Mouse (Mus musculus) heart, adult 2 months (tissue): ENCODE data around the gene Hspa2. TPM values are rescaled to one million over a fixed set of nuclear protein-coding genes. Genes with fewer than 3 reads are reported as not detected.

Source experiments
- DNase-seq, 2 experiments: peaks; one replicate each; pipeline ENCODE4 v3.0.0; 2021
- H3K27ac ChIP-seq: fragments of 200-600 bp; 2 replicates; pipeline ENCODE4 v1.8.1; 2022
- H3K27me3 ChIP-seq: fragments of 200-500 bp; 2 replicates; pipeline ENCODE4 v1.6.1; 2012; ENCODE audit warnings: mild to moderate bottlenecking, low read length, inconsistent platforms, mixed read lengths; ENCODE audit not compliant: control insufficient read depth, insufficient read depth
- H3K36me3 ChIP-seq: fragments of 200-500 bp; 2 replicates; pipeline ENCODE4 v1.6.1; 2012; ENCODE audit warnings: low read length, inconsistent platforms; ENCODE audit not compliant: control insufficient read depth, insufficient read depth
- H3K4me1 ChIP-seq: fragments of 200-500 bp; 2 replicates; pipeline ENCODE4 v1.6.1; 2011; ENCODE audit warnings: low read length; ENCODE audit not compliant: control insufficient read depth, insufficient read depth
- H3K4me3 ChIP-seq: fragments of 200-600 bp; 2 replicates; pipeline ENCODE4 v1.8.1; 2022
- H3K79me2 ChIP-seq: fragments of 200-500 bp; replicated peaks from 2 replicates; pipeline ENCODE4 v1.6.1; 2012; ENCODE audit warnings: mild to moderate bottlenecking, inconsistent platforms, low read length, moderate library complexity, mixed read lengths; ENCODE audit not compliant: control insufficient read depth, insufficient read depth
- H3K9ac ChIP-seq: fragments of 200-500 bp; 2 replicates; pipeline ENCODE4 v1.6.1; 2012; ENCODE audit warnings: low read depth, mild to moderate bottlenecking, control low read depth, inconsistent platforms, low read length, mixed read lengths
- CTCF ChIP-seq: fragments of 200-600 bp; IDR thresholded peaks from 2 replicates; pipeline ENCODE4 v1.8.1; 2022; ENCODE audit warnings: antibody characterized with exemption, mild to moderate bottlenecking, moderate library complexity
- EP300 ChIP-seq: fragments of 200-500 bp; IDR thresholded peaks from 2 replicates; pipeline ENCODE4 v1.6.1; 2011; ENCODE audit warnings: low read depth, low read length, control low read depth; ENCODE audit not compliant: insufficient read depth
- POLR2A ChIP-seq: fragments of 200-500 bp; IDR thresholded peaks from 2 replicates; pipeline ENCODE4 v1.6.1; 2011; ENCODE audit warnings: mild to moderate bottlenecking, low read depth, low read length, control low read depth; ENCODE audit not compliant: insufficient read depth
- WGBS: fragments of 180-500 bp; shearing (Covaris S2); methylation state at CpG from one replicate; pipeline ENCODE4 v1.1.7; 2018; 5-methylcytosine and 5-hydroxymethylcytosine counted together
- intact Hi-C: fragments of 180-260 bp; cut with DNase I; formaldehyde crosslinking; loops from one replicate; pipeline ENCODE4 v1.15.1; 2025
- polyA plus RNA-seq: library from polyadenylated mRNA; depleted of rRNA; stranded (reverse); fragments of >200 nt; gene quantifications from 2 replicates; pipeline ENCODE4 v1.2.3, GENCODE M21; 2012
- total RNA-seq, 2 experiments: library from RNA; stranded (reverse); gene quantifications; 2 replicates each; pipeline ENCODE4 v1.2.3; 2021

The Hspa2 gene
- total and polyA plus RNA-seq, 3 experiments, result 5.0 to 7.7 (median 5.1) TPM

DNA sequence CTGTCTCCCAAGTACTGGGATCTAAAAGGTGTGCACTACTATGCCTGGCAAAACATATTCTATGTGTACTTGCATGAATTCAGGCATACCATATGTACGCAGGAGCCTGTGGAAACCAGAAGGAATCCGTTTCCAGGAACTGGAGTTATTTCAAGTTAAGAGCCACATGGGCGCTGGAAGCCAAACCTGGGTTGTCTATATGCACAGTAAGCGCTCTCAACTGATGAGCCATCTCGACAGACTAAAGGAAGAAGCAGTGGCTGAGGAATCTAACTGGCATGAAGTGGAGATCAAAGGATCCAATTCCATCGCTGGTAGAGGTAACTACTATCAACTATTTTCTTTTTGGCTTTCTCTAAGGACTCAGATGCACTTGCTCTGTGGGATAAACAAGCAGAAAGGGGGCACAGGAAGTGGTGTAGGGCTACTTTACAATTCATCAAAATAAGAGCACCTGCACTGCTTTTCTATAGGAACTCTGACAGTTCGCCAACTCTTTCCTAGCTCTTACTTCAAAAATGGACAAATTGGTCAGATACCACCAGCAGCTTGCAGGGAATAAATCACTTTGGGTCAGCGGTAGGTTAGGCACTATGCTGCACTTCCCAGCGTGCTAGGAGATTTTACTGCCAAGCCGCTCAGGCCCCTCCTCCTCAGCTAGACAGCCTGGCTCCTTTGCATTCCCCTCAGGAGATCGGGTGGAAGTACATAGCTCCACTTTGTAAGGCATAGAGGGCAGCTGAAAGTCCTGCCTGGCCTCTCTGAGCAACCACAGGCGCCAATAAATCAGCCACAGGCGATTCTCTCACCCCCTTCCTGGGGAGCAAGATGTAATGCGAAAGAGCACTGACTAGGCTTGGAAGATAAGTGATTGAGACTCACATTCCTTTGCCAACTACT, 36.6 kb upstream of the Hspa2 start:
- peaks cover 11% of the 10 kb centered on the region for H3K4me1 ChIP-seq
- 0 out of 2 replicates have a peak overlapping the region, but pooled peaks have one; percentile 13 for H3K4me3 ChIP-seq
- peaks cover 1% of the 10 kb centered on the region; the same call in 1 of the 2 replicates for H3K79me2 ChIP-seq
- no peaks in the 10 kb centered on the region for H3K27me3 ChIP-seq
- no peak for TF ChIP-seq CTCF
- TF ChIP-seq POLR2A, result no peak
- no peak for TF ChIP-seq EP300
- no peak overlapping the region for H3K9ac ChIP-seq
- H3K36me3 ChIP-seq, result peaks cover 2% of the 10 kb centered on the region
- intact Hi-C loops, result no loop called here
- 34% methylated on average over 14 of the region's 14 CpGs for WGBS
- peak; percentile 41 to 46 for DNase-seq
- H3K27ac ChIP-seq, result peak overlapping the region; percentile 42; the same call in 1 of the 2 replicates

GRCm38 (mm10) chr12:76368201-76368789, 35.7 kb upstream of the Hspa2 start:
- no peak for DNase-seq
- Histone ChIP-seq H3K27me3 (no peaks in the 10 kb centered on the region), H3K4me3 (peak overlapping the region; percentile 65), H3K79me2 (peaks cover 1% of the 10 kb centered on the region; the same call in 1 of the 2 replicates), H3K9ac (peak overlapping the region; percentile 93), H3K4me1 (peaks cover 14% of the 10 kb centered on the region), H3K36me3 (peaks cover 2% of the 10 kb centered on the region), H3K27ac (peak overlapping the region; percentile 99; the same call in 1 of the 2 replicates)
- TF ChIP-seq EP300, result no peak
- TF ChIP-seq POLR2A, result no peak
- TF ChIP-seq CTCF, result no peak
- intact Hi-C loops, result no loop called here
- 25% methylated on average over 9 of the region's 9 CpGs for WGBS

DNA sequence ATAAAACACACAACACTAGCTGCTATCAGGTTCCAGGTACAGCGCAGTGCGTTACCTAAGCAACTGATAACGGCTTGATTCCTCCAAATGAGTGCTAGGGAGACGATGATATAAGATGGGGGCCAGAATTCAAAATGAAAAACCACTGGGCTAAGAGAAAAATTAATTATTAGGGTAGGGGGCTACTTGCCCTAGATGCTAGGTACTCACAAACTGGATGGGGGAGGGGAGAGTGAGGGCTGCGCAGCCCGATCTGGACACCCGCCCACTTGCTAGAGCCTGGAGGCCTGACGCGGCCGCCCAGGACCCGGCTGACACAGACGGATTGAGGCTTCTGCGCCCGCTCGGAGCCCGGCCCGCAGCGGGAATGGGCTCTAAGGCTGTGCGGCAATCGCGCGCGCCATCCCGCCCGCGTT, 35.2 kb upstream of the Hspa2 start:
- 2% methylated on average over 26 of the region's 26 CpGs for WGBS
- Histone ChIP-seq H3K36me3 (peaks cover 2% of the 10 kb centered on the region), H3K9ac (peak overlapping the region; percentile 93), H3K4me1 (peaks cover 14% of the 10 kb centered on the region), H3K27me3 (no peaks in the 10 kb centered on the region), H3K4me3 (peak overlapping the region; percentile 65), H3K27ac (peak overlapping the region; percentile 99), H3K79me2 (peaks cover 1% of the 10 kb centered on the region; the same call in 1 of the 2 replicates)
- intact Hi-C loops, result no loop called here
- DNase-seq, result no peak
- TF ChIP-seq CTCF (no peak), EP300 (no peak), POLR2A (no peak)

DNA sequence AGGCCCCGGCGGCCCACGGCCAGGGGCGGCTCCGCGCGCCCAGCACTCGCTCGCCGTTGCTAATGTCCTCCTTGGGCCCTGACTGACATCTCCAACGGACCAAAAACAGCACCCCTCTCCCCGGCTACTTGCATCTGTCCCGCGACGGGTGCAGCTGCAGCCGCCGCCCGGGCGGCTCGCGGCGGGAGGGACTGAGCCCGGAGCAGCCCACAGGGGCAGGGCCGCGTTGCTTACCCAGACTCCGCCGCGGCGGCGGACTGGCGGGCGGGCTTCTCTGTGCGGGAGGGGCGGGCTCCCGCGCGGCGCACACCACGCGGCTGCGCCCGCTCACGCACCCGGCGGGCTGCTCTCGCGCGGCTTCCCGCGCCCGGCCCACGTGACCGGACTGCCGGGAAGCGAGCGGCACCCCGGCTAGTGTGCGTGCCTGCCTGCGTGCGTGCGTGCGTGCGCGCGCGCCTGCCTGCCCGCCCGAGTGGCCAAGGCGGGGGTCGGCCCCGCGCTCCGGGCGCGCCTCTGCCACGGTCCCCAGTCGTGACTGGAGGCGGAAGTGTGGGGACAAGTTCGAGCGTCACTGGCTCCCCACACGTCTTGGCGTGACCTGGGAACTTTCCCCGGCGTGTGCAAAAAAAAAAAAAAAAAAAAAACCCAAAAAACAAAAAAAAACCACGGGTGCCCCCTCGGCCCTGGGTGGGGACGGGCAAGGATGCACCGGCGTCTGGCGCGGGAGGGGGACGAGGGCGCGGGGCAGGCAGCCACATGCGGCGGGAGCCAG, 34.6 kb upstream of the Hspa2 start, which contains the start of gene Zbtb25:
Zbtb25 (minus strand) TSS at position 397 of the 772 bp plus-strand sequence.
- intact Hi-C loops, result no loop called here
- no peak for TF ChIP-seq CTCF
- TF ChIP-seq POLR2A, result peak; percentile 67
- under 1% methylated on average over 92 of the region's 96 CpGs for whole genome bisulfite sequencing
- no peaks in the 10 kb centered on the region; the same call in 1 of the 2 replicates for H3K79me2 ChIP-seq
- H3K27me3 ChIP-seq, result no peaks in the 10 kb centered on the region
- H3K4me1 ChIP-seq, result peaks cover 14% of the 10 kb centered on the region
- H3K36me3 ChIP-seq, result peaks cover 2% of the 10 kb centered on the region
- peak; percentile 88 to 92 for DNase-seq
- H3K27ac ChIP-seq, result peak within 1 kb of the TSS; percentile 99
- H3K9ac ChIP-seq, result peak within 1 kb of the TSS; percentile 93
- H3K4me3 ChIP-seq, result peak within 1 kb of the TSS; percentile 65

DNA sequence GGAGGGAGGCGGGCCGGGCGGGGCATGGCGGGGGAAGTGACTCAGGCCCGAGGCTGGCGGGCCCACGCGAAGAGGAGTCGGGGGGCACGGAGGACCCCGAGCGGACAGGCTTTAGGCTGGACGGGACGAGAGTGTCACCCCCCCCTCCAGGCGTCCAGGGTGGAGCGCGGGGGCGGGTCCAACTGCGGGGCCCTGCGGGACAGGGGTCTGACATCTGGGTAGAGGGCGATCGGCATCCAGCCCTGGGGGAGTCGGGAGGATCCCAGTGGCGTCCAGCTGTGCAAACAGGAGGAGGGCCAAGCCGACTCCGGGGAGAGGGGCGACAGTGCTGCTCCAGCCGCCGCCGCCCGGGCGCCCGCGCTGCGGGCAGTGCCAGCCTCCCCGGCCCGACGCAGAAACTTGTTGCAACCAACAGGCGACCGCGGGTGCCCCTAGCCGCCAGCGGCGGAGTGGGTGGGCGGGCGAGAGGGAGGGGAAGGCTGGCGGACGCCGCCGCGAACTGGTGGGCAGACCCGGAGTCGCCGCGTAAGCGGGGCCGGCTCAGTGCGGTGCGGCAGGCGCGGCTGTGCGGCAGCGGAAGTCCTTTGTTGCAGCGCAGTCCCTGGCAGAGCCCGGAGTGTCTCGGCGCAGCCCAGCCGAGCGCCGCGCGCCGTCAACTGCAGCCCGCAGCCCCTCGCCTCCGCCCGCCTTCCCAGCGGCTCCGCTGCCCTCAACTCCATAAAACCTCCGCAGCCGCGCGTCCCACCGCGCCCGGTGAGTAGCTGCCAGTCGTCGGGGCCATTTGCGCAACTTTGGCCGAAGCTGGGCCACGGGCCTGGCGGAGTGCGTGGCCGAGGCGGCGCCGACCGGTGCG, 33.8 kb upstream of the Hspa2 start, which contains the start of gene Zbtb1:
Zbtb1 (plus strand) TSS at position 289 of the 853 bp plus-strand sequence.
- peaks cover 2% of the 10 kb centered on the region for H3K36me3 ChIP-seq
- H3K27ac ChIP-seq, result peak within 1 kb of the TSS; percentile 99
- peaks cover 2% of the 10 kb centered on the region; the same call in 1 of the 2 replicates for H3K79me2 ChIP-seq
- intact Hi-C loops, result no loop called here
- WGBS, result under 1% methylated on average over 96 of the region's 99 CpGs
- peaks cover 14% of the 10 kb centered on the region for H3K4me1 ChIP-seq
- H3K4me3 ChIP-seq, result peak within 1 kb of the TSS; percentile 65
- peak; percentile 89 for DNase-seq
- no peaks in the 10 kb centered on the region for H3K27me3 ChIP-seq
- peak; percentile 46 for TF ChIP-seq POLR2A
- TF ChIP-seq CTCF, result peak; percentile 30
- TF ChIP-seq EP300, result no peak
- peak within 1 kb of the TSS; percentile 93 for H3K9ac ChIP-seq
